Mouse (Mus musculus) midbrain, embryonic 14.5 days (tissue): ENCODE data around the gene Cyp3a59. TPM values are rescaled to one million over a fixed set of nuclear protein-coding genes. Genes with fewer than 3 reads are reported as not detected.
"Not testable (repeated sequence)": the region's sequence is repeated elsewhere in the genome, so short reads cannot be mapped to it uniquely, and the experiment has no call there.

Source experiments
- ATAC-seq: fragments of 200-750 bp; cut with Nextera tagmentation; 2 replicates; pipeline ENCODE4 v1.8.0; 2017; ENCODE audit warnings: moderate number of reproducible peaks, moderate library complexity; ENCODE audit not compliant: low FRiP score, low TSS enrichment
- DNase-seq: peaks from one replicate; pipeline ENCODE4 v3.0.0-alpha.2; 2015
- H3K27ac ChIP-seq: fragments of 300-500 bp; sonication (generic); replicated peaks from 2 replicates; pipeline ENCODE4 v1.5.1; 2014; ENCODE audit warnings: mild to moderate bottlenecking, low read depth, low read length, moderate library complexity
- H3K27me3 ChIP-seq: fragments of 300-500 bp; sonication (generic); 2 replicates; pipeline ENCODE4 v1.6.1; 2014; ENCODE audit warnings: low read length, control low read depth, mixed read lengths; ENCODE audit not compliant: control insufficient read depth, insufficient read depth
- H3K36me3 ChIP-seq: fragments of 300-500 bp; sonication (generic); 2 replicates; pipeline ENCODE4 v1.6.1; 2014; ENCODE audit warnings: low read length, control low read depth; ENCODE audit not compliant: control insufficient read depth, insufficient read depth
- H3K4me1 ChIP-seq: fragments of 300-500 bp; sonication (generic); 2 replicates; pipeline ENCODE4 v1.6.1; 2014; ENCODE audit warnings: mild to moderate bottlenecking, antibody characterized with exemption, low read length, control low read depth; ENCODE audit not compliant: control insufficient read depth, insufficient read depth
- H3K4me2 ChIP-seq: fragments of 300-500 bp; sonication (generic); 2 replicates; pipeline ENCODE4 v1.6.1; 2014; ENCODE audit warnings: mild to moderate bottlenecking, low read length, moderate library complexity
- H3K4me3 ChIP-seq: fragments of 300-500 bp; sonication (generic); replicated peaks from 2 replicates; pipeline ENCODE4 v1.5.1; 2014; ENCODE audit warnings: low read depth, low read length
- H3K9ac ChIP-seq: fragments of 300-500 bp; sonication (generic); replicated peaks from 2 replicates; pipeline ENCODE4 v1.6.1; 2014; ENCODE audit warnings: mild to moderate bottlenecking, low read length, moderate library complexity
- H3K9me3 ChIP-seq: fragments of 300-500 bp; sonication (generic); 2 replicates; pipeline ENCODE4 v1.6.1; 2016; ENCODE audit warnings: low read length, control low read depth, mixed read lengths; ENCODE audit not compliant: control insufficient read depth
- WGBS: fragments of 180-500 bp; shearing (Covaris S2); extraction: QIAGEN DNeasy Blood & Tissue Kit; methylation state at CpG from one replicate; pipeline ENCODE4 v1.1.7; 2014; 5-methylcytosine and 5-hydroxymethylcytosine counted together
- polyA plus RNA-seq: library from polyadenylated mRNA; unstranded; fragments of >200 nt; fragmentation: Nextera tagmentation; extraction: Ambion mirVana; gene quantifications from 2 replicates; pipeline ENCODE4 v1.2.1, GENCODE M21; 2014

Gene Cyp3a59
- not detected in 2 replicates for polyA plus RNA-seq

DNA sequence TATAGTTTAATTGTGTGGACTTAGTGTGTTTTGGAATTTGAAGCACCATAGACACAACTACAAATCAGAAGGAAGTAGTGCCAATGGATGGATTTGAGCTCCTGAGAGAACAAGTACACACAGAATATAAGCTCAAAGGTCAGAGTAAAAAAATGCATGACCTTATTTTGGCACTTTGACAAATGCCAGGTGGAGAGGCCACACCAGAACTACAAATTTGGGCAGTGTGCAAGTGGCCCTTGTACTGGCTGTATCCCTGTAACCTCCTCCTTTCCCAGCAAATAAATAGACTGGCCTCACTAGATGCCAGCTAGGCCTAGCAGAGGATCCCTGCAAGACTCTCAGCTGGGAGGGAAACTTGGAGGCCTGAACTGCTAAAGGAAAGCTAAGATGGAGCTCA is at the start of gene Cyp3a59:
TSS of gene Cyp3a59 (plus strand) at position 313 of the 400 bp plus-strand sequence.
- H3K9me3 ChIP-seq, H3K27me3 ChIP-seq, ATAC-seq, DNase-seq, H3K4me1 ChIP-seq, H3K4me2 ChIP-seq, H3K4me3 ChIP-seq, H3K9ac ChIP-seq, H3K36me3 ChIP-seq, H3K27ac ChIP-seq: not testable (repeated sequence)

DNA sequence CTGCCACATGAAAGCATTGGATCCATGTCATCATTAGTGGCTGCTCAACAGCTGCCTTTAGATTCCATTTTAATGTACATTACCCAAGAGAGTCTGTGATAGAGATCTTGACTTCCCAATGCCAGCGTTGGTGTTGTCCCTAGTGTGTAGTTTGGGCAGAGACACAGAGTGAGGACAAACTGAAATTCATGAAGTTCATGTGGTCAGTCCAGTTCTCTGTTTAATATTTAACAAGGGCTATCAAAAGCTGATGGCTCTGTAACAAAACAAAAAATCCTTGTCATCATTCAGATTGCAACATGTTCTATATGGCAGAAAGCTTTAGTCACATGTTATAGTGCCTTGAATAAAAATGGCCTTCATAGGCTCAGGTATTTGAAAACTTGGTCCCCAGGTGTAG is 9.0 kb upstream of the Cyp3a59 start:
- no peaks in the 10 kb centered on the region for H3K4me1 ChIP-seq
- no peak for DNase-seq
- no peaks in the 10 kb centered on the region for H3K27me3 ChIP-seq
- H3K27ac ChIP-seq, result no peak overlapping the region
- no peak overlapping the region for H3K9ac ChIP-seq
- H3K4me3 ChIP-seq, result no peak overlapping the region
- ATAC-seq, result no peak
- peaks cover 13% of the 10 kb centered on the region; the same call in 1 of the 2 replicates for H3K9me3 ChIP-seq
- 51% methylated on average over 1 of the region's 1 CpGs for WGBS
- H3K36me3 ChIP-seq, result no peaks in the 10 kb centered on the region
- H3K4me2 ChIP-seq, result no peak overlapping the region

DNA sequence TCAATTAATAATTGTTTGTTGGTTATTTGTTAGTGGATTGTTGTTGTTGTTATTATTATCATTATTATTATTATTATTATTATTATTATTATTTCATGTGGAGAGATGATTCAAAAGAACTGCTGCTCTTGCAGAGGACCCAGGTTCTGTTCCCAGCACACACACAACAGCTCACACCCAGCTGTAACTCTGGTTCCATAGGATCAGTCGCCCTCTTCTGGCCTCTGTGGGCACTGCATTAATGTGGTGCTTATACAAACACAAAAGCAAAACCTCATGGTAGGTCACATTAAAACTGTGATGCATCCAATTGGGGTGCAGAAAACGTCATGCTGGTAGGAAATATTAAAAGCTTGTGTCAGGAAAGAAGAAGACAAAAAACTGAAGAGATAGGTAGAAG is 68.8 kb downstream of the Cyp3a59 start:
- no peak overlapping the region for H3K27ac ChIP-seq
- ATAC-seq (no peak), DNase-seq (peak; percentile 58)
- no peaks in the 10 kb centered on the region for H3K36me3 ChIP-seq
- H3K9ac ChIP-seq, result no peak overlapping the region
- H3K4me1 ChIP-seq, result no peaks in the 10 kb centered on the region
- no peaks in the 10 kb centered on the region for H3K27me3 ChIP-seq
- no peak overlapping the region for H3K4me3 ChIP-seq
- 43% methylated on average over 2 of the region's 2 CpGs for WGBS
- peaks cover 6% of the 10 kb centered on the region; the same call in 1 of the 2 replicates for H3K9me3 ChIP-seq
- H3K4me2 ChIP-seq, result no peak overlapping the region

DNA sequence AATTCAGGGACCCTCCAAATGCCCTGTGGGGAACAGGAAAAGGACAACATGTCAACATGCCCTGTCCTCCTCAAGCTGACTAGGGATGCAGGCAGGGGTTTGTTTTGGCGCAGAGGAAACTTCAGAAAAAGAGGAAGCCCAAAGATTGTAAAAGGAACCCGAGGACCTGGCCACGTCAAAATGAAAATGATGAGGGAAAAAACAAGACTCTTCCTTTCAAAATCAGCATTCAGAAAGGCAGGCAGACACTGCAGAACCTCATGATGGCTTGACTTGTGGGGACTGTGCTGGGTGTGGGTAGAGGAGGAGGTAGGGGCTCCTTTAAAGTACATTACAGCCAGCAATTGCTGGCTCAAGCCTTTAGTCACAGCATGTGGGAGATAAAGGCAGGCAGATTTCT is 71.4 kb downstream of the Cyp3a59 start:
- 73% methylated on average over 3 of the region's 3 CpGs for WGBS
- Histone ChIP-seq H3K27ac (no peak overlapping the region), H3K27me3 (no peaks in the 10 kb centered on the region), H3K4me3 (no peak overlapping the region), H3K9ac (no peak overlapping the region), H3K36me3 (no peaks in the 10 kb centered on the region), H3K4me2 (no peak overlapping the region), H3K9me3 (peaks cover 6% of the 10 kb centered on the region; the same call in 1 of the 2 replicates), H3K4me1 (no peaks in the 10 kb centered on the region)
- DNase-seq, result no peak
- no peak for ATAC-seq

DNA sequence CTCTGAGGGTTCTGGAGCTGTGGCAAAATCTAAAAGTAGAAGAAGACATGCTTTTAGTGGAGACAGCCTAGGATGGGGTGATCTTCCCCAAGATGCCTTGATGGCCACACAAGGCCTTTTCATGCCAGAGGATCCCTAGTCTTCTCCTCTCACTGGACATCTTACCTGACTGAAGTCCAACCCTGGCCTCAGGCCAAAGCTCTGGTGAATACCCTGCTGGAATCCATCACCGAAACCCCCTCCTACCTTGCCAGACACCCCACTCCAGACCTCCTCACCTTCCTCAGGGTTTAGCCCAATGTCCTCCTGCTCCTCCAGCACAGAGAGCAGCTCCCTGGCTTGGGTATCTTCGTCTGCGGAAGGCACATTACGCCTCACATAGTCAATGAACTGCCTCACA is 79.3 kb downstream of the Cyp3a59 start:
- not testable (repeated sequence) for H3K4me3 ChIP-seq, H3K9ac ChIP-seq, H3K9me3 ChIP-seq, H3K36me3 ChIP-seq, H3K4me2 ChIP-seq, H3K4me1 ChIP-seq, H3K27ac ChIP-seq, ATAC-seq, H3K27me3 ChIP-seq, DNase-seq
- 91% methylated on average over 4 of the region's 4 CpGs for WGBS

DNA sequence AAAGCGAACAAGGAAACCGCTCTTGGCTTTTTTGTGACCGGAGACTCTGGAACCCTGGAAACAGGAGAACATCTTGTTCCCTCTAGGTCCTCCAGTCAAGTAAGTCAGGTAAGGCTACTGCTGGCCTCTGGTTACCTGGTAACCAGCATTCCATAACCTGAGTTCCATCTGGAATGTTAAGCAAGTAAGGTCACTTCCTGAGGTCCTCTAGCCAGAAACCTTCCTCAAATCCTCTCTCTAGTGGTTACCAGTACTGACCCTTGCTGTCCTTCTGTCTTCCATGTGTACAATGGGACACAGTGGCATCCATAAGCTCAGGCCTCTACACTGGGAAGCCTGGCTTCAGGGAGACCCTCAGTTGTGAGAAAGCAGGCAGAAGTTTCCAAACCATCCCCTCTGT is 81.4 kb downstream of the Cyp3a59 start, which contains the start of gene Gm5565:
TSS of gene Gm5565 (minus strand) at position 101 of the 400 bp plus-strand sequence.
- H3K27me3 ChIP-seq, DNase-seq, H3K4me2 ChIP-seq, H3K36me3 ChIP-seq, ATAC-seq, H3K27ac ChIP-seq, H3K4me3 ChIP-seq, H3K4me1 ChIP-seq, H3K9ac ChIP-seq, H3K9me3 ChIP-seq: not testable (repeated sequence)
- 94% methylated on average over 3 of the region's 3 CpGs for WGBS

Other genes with a start within 250 kb of the Cyp3a59 start
- not detected in 2 replicates for gene Cyp3a11, start 199.3 kb upstream of the Cyp3a59 start, polyA plus RNA-seq
- gene Cyp3a25, start 69.6 kb upstream of the Cyp3a59 start, polyA plus RNA-seq, result not detected in 2 replicates
- not detected in 2 replicates for gene Gm5565, start 81.3 kb downstream of the Cyp3a59 start, polyA plus RNA-seq
- not detected in 2 replicates for gene Gm6309, start 91.5 kb downstream of the Cyp3a59 start, polyA plus RNA-seq
- gene 1700001J03Rik, start 106.0 kb downstream of the Cyp3a59 start, polyA plus RNA-seq, result not detected in 2 replicates
- 18.8 and 24.4 TPM in 2 replicates for gene Rnf6, start 142.3 kb downstream of the Cyp3a59 start, polyA plus RNA-seq
- 28.5 and 29.8 TPM in 2 replicates for gene Cdk8, start 152.0 kb downstream of the Cyp3a59 start, polyA plus RNA-seq